In the genomic region with DNA sequence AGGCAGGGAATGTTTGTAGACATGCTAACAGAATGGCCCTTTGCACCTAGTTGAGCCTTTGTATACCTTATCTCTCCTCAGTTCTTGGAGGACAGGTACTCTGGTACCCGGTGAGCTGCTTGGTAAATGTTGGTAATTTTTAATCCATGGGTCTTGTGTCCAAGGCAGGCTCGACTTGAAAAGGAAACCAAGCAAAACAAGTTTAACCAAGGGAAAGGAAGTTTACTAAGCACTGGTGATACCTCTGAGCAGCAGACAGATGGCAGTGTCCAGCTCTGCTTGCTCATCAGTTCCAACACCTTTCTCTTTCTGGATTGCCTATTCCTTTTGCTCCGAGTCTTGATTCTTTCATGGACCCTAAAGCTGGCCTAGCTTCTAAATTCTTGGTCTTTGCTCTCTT, we compare ENCODE assay signal across 1 mouse cellular context.
TF ChIP-seq lines count a peak whose summit lies in the region.

No protein-coding gene starts in this region.

TF ChIP-seq in CH12.LX, 34 proteins besides CTCF, POLR2A, EP300 and RAD21 (continued from another document):
- TF ChIP-seq E2F4 (IDR thresholded peaks at IDR 0.05; ENCODE audit: insufficient replicate concordance, low read depth, low read length), result no peak
- no peak for TF ChIP-seq RCOR1 (conservative IDR thresholded peaks at IDR 0.05; ENCODE audit: low read depth, low read length)
